Mouse (Mus musculus) small intestine, adult 2 months (tissue): ENCODE results near the gene Yipf6. TPM values are rescaled to one million over a fixed set of nuclear protein-coding genes. Genes with fewer than 3 reads are reported as not detected.

Experiments used
- H3K27ac ChIP-seq: fragments of 200-500 bp; 2 replicates; pipeline ENCODE4 v1.5.1; 2012; ENCODE audit warnings: low read depth, low read length, control low read depth, inconsistent platforms; ENCODE audit not compliant: insufficient read depth
- H3K27me3 ChIP-seq: fragments of 200-500 bp; 2 replicates; pipeline ENCODE4 v1.6.1; 2012; ENCODE audit warnings: mild to moderate bottlenecking, moderate library complexity, low read length, inconsistent platforms; ENCODE audit not compliant: control insufficient read depth, insufficient read depth
- H3K36me3 ChIP-seq: fragments of 200-500 bp; 2 replicates; pipeline ENCODE4 v1.6.1; 2012; ENCODE audit warnings: mild to moderate bottlenecking, low read length, control low read depth, inconsistent platforms; ENCODE audit not compliant: control insufficient read depth, insufficient read depth
- H3K4me1 ChIP-seq: fragments of 200-500 bp; 2 replicates; pipeline ENCODE4 v1.6.1; 2012; ENCODE audit warnings: low read length, inconsistent platforms, mixed read lengths; ENCODE audit not compliant: control insufficient read depth, insufficient read depth, insufficient read length
- H3K4me3 ChIP-seq: fragments of 200-500 bp; 2 replicates; pipeline ENCODE4 v1.5.1; 2012; ENCODE audit warnings: low read depth, mild to moderate bottlenecking, control low read depth, inconsistent platforms, low read length, moderate library complexity
- CTCF ChIP-seq: fragments of 200-500 bp; IDR thresholded peaks from 2 replicates; pipeline ENCODE4 v1.5.1; 2012; ENCODE audit warnings: low read depth, mild to moderate bottlenecking, control low read depth, inconsistent platforms, low read length, moderate library complexity, mixed read lengths; ENCODE audit not compliant: insufficient replicate concordance, insufficient read length; ENCODE audit errors: extremely low read depth
- POLR2A ChIP-seq: fragments of 200-500 bp; IDR thresholded peaks from 2 replicates; pipeline ENCODE4 v1.6.1; 2012; ENCODE audit warnings: low read depth, mild to moderate bottlenecking, control low read depth, inconsistent platforms, low read length, moderate library complexity
- WGBS: fragments of 180-500 bp; shearing (Covaris S2); methylation state at CpG from one replicate; pipeline ENCODE4 v1.1.7; 2018; 5-methylcytosine and 5-hydroxymethylcytosine counted together
- polyA plus RNA-seq: library from polyadenylated mRNA; depleted of rRNA; stranded (reverse); fragments of >200 nt; gene quantifications from 2 replicates; pipeline ENCODE4 v1.2.3, GENCODE M21; 2012

Yipf6 gene
- polyA plus RNA-seq, 1 experiment, result 8.0 TPM

DNA sequence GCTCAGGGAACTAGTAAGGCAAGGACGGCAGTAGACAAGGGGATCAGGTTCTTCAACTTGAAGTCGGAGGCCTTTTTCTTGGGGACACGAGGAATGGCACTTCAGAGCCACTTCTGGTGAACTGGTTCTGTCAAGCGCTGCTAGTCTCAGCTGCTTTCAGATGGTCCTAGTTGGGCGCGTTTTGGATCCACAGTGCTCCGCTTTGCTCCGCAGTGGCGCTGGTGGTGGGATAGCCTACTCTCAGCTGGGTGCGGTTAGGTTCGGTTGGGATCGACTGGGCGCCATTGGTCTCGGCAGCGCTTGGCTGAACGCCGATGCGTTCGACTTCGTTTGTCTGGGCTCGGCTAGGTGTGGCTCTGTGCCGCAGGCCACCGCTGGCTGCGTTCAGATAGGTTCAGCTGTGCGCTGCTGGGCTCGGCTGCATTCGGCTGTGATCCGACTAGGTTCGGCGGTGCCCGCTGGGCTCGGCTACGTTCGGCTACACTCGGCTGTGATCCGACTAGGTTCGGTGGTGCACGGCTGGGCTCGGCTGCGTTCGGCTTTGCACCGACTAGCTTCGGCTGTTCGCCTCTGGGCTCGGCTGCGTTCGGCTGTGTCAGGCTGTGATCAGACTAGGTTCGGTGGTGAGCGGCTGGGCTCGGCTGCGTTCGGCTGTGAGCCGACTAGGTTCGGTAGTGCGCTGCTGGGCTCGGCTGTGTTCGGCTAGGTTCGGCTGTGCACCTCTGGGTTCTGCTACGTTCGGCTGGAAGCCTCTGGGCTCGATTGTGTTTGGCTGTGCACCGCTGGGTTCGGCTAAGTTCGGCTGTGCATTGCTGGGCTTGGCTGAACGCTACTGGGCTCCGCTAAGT lies 815 bp downstream of the Yipf6 start:
- peak overlapping the region; percentile 95 for H3K27ac ChIP-seq
- no peak for TF ChIP-seq CTCF
- no peak for TF ChIP-seq POLR2A
- H3K4me1 ChIP-seq, result no peaks in the 10 kb centered on the region
- no peaks in the 10 kb centered on the region for H3K27me3 ChIP-seq
- 14% methylated on average over 66 of the region's 66 CpGs for WGBS
- H3K4me3 ChIP-seq, result peak overlapping the region; percentile 90
- H3K36me3 ChIP-seq, result peaks cover 2% of the 10 kb centered on the region; the same call in 1 of the 2 replicates

DNA sequence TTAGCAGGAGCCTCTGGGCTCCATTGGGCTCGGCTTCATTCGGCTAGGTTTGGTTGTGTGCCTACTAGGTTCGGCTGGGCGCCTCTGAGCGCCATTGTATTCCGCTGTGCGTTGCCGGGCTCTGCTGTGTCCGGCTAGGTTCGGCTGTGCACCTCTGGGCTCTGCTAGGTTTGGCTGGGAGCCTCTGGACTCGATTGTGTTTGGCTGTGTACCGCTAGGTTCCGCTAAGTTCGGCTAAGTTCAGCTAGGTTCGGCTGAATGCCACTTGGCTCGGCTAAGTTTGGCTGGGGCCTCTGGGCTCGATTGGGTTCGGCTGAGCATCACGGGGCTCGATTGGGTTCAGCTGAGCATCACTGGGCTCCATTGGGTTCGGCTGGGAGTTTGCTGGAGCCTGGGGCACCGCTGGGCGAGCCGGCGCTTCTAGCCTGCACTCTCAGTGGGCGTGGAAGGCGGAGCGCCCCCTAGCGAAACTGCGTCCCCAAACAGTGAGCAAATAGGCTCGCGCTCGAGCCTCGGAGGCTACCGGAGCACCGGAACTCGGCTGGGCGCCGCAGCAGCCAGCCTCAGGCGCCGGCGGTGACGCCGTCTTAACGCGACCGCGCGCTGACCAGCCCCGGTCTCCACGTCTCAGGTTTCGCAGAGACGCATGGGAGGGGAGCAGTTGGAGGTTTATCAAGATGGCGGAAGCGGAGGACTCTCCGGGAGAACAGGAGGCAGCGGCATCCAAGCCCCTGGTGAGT lies 1.6 kb downstream of the Yipf6 start:
- 19% methylated on average over 55 of the region's 57 CpGs for WGBS
- H3K4me3 ChIP-seq, result peak overlapping the region; percentile 90
- H3K27ac ChIP-seq, result peak overlapping the region; percentile 95

DNA sequence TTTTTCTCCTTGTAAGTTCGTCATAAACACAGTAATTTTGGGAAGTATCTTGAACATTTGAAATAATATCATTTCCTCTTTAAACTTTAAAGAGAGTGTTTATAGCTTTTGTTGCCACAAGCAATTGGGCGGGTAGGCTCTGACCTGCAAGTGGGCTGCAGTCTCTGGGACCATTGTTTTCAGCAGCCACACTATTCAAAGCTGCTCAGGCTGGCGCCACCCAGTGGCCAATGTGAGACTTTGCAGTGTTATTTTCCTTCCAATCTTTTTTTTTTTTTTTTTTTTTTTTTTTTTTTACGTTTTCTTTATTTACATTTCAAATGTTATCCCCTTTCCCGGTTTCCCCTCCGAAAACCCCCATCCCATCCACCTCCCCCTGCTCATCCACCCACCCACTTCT lies 17.8 kb downstream of the Yipf6 start:
- 19% methylated on average over 6 of the region's 6 CpGs for WGBS
- peak; percentile 58; the same call in 1 of the 2 replicates for TF ChIP-seq CTCF
- no peak for TF ChIP-seq POLR2A
- H3K27ac ChIP-seq, result no peak overlapping the region
- H3K4me3 ChIP-seq, result no peak overlapping the region
- H3K4me1 ChIP-seq, result no peaks in the 10 kb centered on the region
- no peaks in the 10 kb centered on the region for H3K27me3 ChIP-seq
- no peaks in the 10 kb centered on the region for H3K36me3 ChIP-seq

More for the DNA sequence above, 1.6 kb downstream of the Yipf6 start:
- Histone ChIP-seq H3K27me3 (no peaks in the 10 kb centered on the region), H3K36me3 (peaks cover 2% of the 10 kb centered on the region), H3K4me1 (no peaks in the 10 kb centered on the region)
- 0 out of 2 replicates have a peak, but pooled peaks have one; percentile 12 for TF ChIP-seq POLR2A
- peak; percentile 62; the same call in 1 of the 2 replicates for TF ChIP-seq CTCF

DNA sequence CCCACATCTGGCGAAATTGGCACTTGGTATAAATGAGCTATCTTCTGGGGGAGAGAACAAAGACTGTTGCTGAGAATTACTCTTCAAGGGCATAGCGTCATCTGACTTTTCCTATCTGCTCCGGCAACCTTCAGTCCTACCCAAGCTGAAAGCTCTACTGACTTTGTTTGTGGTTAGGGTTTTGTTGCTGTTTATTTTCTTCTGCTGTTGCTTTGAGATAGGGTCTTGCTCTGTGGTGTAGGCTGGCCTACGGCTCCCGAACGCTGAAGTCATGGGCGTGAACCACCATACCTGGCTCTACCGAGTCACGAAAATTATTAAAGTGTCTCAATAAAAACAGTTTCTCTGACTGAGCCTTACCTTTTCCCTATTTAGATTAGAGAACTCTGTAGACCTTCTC lies 22.2 kb downstream of the Yipf6 start:
- Histone ChIP-seq H3K27ac (no peak overlapping the region), H3K4me3 (no peak overlapping the region), H3K27me3 (no peaks in the 10 kb centered on the region), H3K4me1 (no peaks in the 10 kb centered on the region), H3K36me3 (no peaks in the 10 kb centered on the region)
- 90% methylated on average over 9 of the region's 9 CpGs for WGBS
- TF ChIP-seq POLR2A (no peak), CTCF (no peak)

DNA sequence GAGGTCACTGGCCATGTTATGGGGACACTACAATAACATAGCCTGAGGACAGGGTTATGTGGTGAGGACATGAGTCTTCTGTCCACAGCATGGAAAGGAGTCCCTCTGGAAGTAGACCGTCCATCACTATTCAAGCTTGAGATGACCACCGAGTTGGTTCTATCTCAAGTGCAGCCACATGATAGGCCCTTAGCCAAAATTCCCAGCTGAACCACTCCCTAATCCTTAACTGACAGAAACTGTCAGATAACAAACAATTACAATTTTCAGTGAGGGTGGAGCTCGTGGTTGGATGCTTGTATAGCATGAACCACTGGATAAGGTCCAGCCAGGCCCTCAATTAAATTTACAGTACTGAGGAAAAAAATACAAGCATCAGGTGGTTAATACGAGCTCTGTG lies 22.9 kb downstream of the Yipf6 start:
- Histone ChIP-seq H3K4me3 (no peak overlapping the region), H3K27ac (no peak overlapping the region), H3K36me3 (no peaks in the 10 kb centered on the region), H3K4me1 (no peaks in the 10 kb centered on the region), H3K27me3 (no peaks in the 10 kb centered on the region)
- TF ChIP-seq POLR2A (no peak), CTCF (no peak)
- 39% methylated on average over 4 of the region's 4 CpGs for WGBS

DNA sequence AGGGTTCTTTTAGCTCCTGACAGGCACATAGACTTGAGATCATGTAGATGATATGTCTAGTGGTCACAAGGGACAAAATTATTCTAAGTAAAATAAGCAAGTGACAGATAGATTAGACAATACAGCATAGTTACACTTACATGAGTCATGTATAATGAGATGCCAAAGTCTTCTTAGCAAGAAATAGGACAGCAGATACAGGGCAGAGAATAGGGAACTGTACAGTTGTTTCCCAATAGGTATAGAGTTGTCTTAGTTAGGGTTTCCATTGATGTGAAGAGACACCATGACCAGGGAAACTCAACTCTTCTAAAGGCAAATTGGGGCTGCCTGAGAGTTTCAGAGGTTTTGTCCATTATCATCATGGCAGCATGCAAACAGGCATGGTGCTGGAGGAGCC lies 27.6 kb downstream of the Yipf6 start:
- Histone ChIP-seq H3K27ac (peak overlapping the region; percentile 1; the same call in 1 of the 2 replicates), H3K36me3 (no peaks in the 10 kb centered on the region), H3K27me3 (no peaks in the 10 kb centered on the region), H3K4me3 (no peak overlapping the region), H3K4me1 (peaks cover 2% of the 10 kb centered on the region; the same call in 1 of the 2 replicates)
- TF ChIP-seq POLR2A (no peak), CTCF (no peak)

DNA sequence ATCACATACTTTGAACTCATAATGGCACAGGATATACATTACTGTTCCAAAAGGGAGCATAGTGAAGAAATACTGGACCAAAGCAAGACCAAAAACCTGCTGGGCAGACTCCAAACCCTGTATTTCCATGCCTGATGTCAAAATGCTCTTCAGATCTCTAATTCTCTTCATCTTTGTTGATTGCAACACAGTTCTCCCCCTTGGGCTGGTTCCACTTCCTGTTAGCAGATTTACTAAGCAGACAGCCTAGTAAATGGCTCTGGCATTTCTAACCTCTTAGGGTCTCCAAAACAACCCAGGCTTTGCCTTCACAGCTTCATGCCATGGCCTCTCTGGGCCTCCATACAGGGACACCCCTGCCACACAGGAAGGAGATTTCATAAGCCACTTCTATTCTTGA lies 28.4 kb downstream of the Yipf6 start:
- Histone ChIP-seq H3K27ac (no peak overlapping the region), H3K36me3 (no peaks in the 10 kb centered on the region), H3K4me1 (peaks cover 2% of the 10 kb centered on the region; the same call in 1 of the 2 replicates), H3K27me3 (no peaks in the 10 kb centered on the region), H3K4me3 (no peak overlapping the region)
- no peak for TF ChIP-seq POLR2A
- no peak for TF ChIP-seq CTCF
